Mouse (Mus musculus) E14TG2a.4 (cell line): ENCODE results near the gene Slc39a2.

Experiments used
- CTCF ChIP-seq: conservative IDR thresholded peaks from 2 replicates; pipeline ENCODE4 v1.5.1; 2014; ENCODE audit warnings: low read length
- NANOG ChIP-seq: IDR thresholded peaks from 2 replicates; pipeline ENCODE4 v1.6.1; 2014; ENCODE audit warnings: borderline replicate concordance, low read length, mixed read lengths

DNA sequence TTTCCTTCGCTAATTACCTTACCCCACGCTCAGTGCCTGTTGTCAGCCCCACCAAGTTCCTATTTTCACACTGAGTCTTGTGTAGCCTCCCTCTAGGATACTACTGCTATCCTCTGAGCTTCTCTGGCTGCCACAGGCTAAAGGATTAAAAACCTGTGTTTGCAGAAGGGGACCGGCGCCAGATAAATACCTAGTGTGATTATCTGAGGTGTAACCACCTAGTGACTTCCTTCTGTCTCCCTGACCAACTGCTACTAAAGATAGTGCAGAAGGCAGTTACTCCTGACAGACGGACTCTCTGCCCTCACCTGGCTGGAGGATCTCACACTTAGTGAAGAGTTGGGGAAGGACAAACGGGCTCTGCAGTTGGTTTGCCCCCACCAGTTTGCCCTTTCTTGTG, 3.3 kb downstream of the Slc39a2 start:
- TF ChIP-seq CTCF (no peak), NANOG (no peak)
